Mouse (Mus musculus) cerebellum, adult 2 months (tissue): ENCODE data around the gene Dscaml1.

ENCODE experiments used
- CTCF ChIP-seq: fragments of 200-500 bp; IDR thresholded peaks from 2 replicates; pipeline ENCODE4 v1.5.1; 2011; ENCODE audit warnings: low read depth, mild to moderate bottlenecking, control low read depth, low read length, moderate library complexity, borderline replicate concordance; ENCODE audit not compliant: insufficient read depth
- POLR2A ChIP-seq: fragments of 200-500 bp; IDR thresholded peaks from 2 replicates; pipeline ENCODE4 v1.6.1; 2011; ENCODE audit warnings: low read length, control low read depth, borderline replicate concordance; ENCODE audit not compliant: insufficient read depth

DNA sequence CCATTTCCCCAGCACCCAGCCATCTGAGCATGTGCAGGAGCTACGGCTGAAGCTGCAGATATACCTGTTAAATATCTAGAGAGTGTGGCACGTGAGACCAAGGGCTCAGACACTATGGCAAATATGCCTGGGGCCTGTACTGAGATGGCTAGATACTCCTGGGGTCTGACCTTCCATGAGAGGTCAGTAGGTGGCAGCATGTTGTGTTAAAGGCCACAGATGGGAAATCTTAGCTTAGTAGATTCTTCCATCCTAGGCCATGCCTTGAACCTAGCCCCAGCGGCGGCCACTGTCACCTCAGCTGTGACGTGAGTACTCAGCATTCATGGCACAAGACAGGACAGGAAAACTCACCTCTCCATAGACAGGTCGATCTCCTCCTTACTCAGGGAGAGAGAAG, 347.7 kb downstream of the Dscaml1 start:
- TF ChIP-seq CTCF: peak; percentile 7; the same call in 1 of the 2 replicates
- TF ChIP-seq POLR2A: no peak
